Mouse (Mus musculus) cerebellum, postnatal 10 days (tissue): ENCODE results near the gene Nrl.
A peak's percentile ranks its signal among the peaks of the same experiment; 100 is the strongest.

Experiments
- DNase-seq, 2 experiments: peaks; one replicate each; pipeline ENCODE4 v3.0.0; 2021; ENCODE audit warnings: mixed read lengths in 2 of 2

Gene Nrl

DNA sequence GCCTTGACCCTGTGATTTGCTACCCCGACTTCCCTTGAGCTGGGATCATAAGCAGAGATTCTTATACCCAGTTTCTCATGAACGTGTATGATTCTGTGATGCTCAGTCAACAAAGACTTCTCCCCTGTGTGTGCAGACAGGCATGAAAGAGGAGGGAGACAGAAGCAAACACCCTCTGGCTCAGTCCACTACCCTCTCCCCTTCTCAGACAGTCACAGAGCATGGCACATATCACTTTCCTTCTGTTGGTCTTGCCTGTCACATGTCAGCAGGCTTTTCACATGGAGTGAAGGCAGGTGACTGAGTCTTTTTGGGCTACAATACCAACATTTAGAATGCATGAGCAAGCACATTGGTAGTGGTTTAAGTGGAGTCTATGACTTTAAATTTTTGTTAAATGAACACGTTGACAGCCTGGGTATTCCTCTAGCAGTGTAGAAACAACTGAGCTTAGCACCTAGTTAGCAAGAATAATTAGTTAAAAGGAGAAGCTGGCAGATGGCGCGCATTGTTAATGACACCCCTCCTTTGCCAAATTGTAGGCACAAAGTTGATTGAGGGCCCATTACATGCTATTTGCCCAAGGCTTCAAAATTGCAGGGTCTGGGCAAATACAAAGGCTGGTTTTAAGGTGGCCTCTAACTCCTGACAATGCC, 40.2 kb downstream of the Nrl start:
- peak in 1 of 2 experiments; percentile 49 for DNase-seq

DNA sequence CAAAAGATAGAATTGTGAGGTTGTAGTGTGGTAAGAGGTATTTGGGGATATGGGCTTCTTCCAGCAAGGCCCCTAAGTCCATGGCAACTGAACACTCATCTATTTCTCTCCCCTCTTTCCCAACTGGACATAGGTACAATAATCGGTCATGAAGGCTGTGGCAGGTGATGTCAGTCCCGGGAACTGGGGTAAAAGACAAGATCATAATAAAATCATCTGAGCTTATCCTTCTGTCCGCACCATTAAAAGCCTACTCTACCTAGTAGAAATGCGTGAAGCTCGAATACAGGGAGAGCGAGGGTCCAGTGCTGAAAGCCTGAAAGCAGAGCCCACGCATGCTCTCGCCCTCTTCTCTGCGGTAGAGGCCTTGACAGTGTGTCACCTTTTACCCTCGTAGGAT, 45.2 kb downstream of the Nrl start:
- DNase-seq, result no peak

DNA sequence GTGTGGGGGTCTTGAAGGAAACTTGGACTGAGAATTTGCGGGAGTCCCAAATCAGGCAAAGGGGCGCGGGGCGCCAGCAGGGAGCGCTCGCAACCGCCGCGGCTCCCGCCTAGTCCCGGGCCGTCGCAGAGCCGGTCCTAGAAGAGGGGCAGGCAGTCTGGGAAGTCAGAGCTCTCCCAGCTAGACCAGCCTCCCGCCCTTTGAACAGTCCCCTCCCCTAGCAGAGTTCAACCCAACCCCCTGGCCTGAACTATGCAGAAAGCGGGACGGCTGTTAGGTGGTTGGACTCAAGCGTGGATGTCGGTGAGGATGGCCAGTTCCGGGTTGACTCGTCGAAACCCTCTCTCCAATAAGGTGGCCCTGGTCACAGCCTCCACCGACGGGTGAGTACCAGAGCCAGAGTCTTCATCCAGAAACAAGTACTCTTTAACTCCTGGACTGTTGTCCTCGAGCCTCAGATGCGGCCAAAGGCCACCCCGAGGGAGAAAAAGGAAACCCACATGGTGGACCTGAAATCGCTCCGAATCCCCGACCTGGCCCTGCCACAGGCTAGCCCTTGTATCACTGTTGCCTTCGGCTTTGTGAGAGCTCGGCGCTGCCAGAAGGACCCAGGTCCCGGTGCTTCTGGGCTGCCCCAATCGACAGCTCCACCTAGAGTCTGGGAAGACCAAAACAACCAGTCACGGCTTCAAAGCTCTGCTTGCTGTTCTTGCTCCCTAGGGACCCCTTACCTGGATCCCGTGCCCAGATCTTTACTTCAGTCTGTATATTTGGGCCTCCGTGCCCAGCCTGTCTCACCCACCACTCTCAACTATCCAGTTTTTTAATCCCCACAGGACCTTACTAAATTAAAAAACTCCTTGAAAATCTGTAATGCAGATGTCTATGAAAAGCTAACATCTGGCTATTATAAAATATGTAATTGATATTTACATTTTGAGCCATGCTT, 45.9 kb downstream of the Nrl start, which contains the start of gene Dhrs4:
Gene Dhrs4, plus strand, starts transcription at position 108 of the 949 bp plus-strand sequence.
- DNase-seq, result peak; percentile 83 to 85

DNA sequence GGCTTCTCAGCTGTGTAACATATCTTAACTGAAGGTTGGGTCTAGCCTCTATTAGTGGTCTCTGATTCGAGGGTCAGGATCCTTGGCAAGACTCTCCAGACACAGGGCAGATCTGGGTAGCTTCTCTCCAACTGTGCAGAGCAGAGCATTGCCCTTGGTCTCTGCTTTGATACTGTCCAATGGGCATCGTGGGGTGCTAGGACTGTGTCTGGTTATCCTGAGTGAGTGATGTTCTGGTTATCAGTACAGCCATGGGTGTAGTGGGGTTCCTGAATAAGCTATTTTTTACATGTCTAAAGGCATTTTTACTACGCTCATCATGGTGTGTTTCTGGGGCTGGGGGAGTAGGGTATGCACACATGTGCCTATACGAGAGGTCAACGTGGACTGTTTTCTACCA, 47.0 kb downstream of the Nrl start:
- DNase-seq, result no peak

DNA sequence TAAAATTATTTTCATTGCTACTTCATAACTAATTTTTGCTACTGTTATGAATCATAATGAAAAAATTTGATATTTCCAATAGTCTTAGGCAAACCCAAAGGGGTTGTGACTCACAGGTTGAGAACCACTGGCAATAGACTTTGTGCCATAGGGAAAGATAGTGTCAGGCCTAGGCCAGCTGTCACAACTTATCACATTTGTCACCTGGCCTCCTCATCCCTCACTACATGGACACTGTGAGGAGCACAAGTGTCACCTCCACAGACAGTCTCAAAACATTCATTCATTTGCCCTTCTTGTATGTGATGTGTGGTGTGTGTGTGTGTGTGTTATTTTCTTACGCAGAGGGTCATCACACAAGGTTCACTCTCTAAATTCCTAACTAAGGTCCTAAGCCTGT, 47.4 kb downstream of the Nrl start:
- no peak for DNase-seq

DNA sequence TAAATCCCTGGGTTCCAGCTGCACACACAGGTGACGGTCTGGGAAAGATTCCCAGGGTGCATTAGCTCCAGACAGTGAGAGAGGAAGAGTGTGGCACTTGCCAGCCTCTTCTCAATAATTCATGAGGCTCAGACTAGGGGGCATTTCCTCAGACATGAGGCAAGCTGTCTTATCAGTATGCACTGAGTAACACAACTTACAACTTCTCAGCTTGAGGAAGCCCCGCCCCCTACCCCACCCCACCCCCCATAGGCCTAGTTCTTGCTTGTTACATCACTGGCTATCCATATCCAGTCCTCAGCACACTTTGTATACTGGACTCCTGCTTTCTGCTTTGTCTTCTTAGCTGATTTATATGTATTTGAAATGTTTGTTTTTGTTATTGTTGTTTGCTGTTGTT, 49.1 kb downstream of the Nrl start:
- no peak for DNase-seq

DNA sequence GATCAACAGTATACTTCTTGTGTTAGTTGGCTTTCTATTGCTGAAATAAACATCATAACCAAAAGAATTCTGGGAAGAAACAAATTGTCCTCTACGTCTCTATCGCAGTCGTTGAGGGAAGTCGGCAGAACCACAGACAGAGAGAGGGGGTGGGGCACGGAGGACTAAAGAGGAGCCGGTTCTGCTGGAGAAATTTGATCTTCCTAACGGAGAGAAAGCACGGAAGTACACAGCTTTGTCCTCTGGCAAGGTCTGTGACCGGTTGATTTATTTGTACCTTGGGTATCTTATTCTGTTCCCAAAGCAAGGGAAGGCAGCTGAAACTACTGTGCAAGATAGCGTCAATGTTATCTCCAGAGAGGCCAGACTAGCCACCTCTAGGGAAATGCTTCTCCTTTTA, 54.0 kb downstream of the Nrl start:
- DNase-seq, result no peak

DNA sequence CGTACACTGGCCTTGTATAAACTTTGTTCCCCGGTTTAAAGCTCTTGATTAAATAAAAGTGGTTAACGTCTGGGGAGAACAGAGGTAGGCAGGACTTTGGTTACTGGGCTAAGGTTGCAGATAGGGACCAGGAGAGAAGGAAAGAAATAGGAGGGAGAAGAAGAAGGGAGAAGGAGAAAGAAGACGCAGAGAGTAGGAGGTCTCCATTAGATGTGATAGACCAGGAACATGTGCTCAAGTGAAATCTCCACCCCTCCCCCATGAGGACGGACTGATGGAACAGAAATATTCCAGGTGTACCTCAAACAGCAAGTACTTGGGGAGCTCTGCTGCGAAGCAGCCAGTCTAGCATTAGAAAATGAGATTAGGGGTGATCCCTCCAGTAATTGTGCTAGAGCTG, 55.0 kb downstream of the Nrl start:
- DNase-seq, result no peak

DNA sequence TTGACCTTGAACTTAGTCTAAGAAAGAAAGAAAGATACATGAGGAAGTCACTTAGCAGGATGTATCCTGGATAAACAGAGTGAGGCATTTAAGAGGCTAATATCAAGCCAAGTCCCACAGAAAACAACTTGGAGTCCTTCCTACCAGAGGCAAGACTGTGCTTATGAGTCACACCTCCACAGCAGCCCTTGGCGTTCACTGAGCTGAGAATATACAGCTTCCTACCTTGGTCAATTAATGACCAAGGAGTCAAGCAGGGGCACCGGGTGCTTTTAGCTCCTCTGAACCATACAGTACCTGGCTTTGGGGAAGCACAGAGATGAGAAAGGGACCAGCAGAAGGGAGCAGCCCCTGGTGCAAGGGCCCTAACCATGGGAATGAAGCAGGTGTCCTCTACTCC, 55.7 kb downstream of the Nrl start:
- DNase-seq, result no peak
